Mouse (Mus musculus): ENCODE measurements around the gene Hacd2. TPM values are rescaled to one million over a fixed set of nuclear protein-coding genes. Genes with fewer than 3 reads are reported as not detected.

The Hacd2 gene
- polyA plus RNA-seq, 1 experiment, result 10.6 TPM

DNA sequence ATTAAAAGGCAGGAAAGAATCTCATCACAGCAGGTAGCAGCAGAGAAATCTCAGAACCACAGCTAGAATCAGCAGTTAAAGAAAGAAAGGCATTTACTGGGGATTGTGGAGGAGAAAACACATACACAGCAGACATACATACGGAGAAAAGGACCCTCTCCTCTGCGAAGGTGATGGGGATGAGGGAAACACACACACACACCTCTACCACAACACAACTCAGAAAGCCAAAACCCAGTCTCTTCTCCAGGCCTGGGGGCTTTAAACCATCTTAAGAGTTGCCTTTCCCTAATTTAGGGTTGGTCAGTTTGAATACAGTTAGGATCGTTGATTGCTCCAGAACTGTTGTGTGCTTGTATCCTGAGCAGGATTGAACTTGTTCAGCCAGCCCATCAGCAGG is 45.4 kb downstream of the Hacd2 start:
- Histone ChIP-seq H3K4me1 (ENCODE audit: control insufficient read depth, insufficient read depth, low read length) (no peaks in the 10 kb centered on the region), H3K4me3 (replicated peaks; ENCODE audit: control insufficient read depth, low read depth, low read length) (no peak overlapping the region), H3K27ac (ENCODE audit: control insufficient read depth, insufficient read depth, low read depth, low read length, poor library complexity) (no peak overlapping the region)
- no peak for TF ChIP-seq POLR2A (IDR thresholded peaks at IDR 0.05; ENCODE audit: borderline replicate concordance, control insufficient read depth, low read depth, low read length)
- no peak for TF ChIP-seq CTCF (IDR thresholded peaks at IDR 0.05; ENCODE audit: control insufficient read depth, insufficient read depth, low read length)
- 84% methylated on average over 3 of the region's 3 CpGs for WGBS

GRCm38 (mm10) chr16:35068886-35069285 is 46.7 kb downstream of the Hacd2 start:
- Histone ChIP-seq H3K4me1 (ENCODE audit: control insufficient read depth, insufficient read depth, low read length) (no peaks in the 10 kb centered on the region), H3K4me3 (replicated peaks; ENCODE audit: control insufficient read depth, low read depth, low read length) (no peak overlapping the region), H3K27ac (ENCODE audit: control insufficient read depth, insufficient read depth, low read depth, low read length, poor library complexity) (no peak overlapping the region)
- no peak for TF ChIP-seq CTCF (IDR thresholded peaks at IDR 0.05; ENCODE audit: control insufficient read depth, insufficient read depth, low read length)
- no peak for TF ChIP-seq POLR2A (IDR thresholded peaks at IDR 0.05; ENCODE audit: borderline replicate concordance, control insufficient read depth, low read depth, low read length)
- 72% methylated on average over 4 of the region's 4 CpGs for WGBS

DNA sequence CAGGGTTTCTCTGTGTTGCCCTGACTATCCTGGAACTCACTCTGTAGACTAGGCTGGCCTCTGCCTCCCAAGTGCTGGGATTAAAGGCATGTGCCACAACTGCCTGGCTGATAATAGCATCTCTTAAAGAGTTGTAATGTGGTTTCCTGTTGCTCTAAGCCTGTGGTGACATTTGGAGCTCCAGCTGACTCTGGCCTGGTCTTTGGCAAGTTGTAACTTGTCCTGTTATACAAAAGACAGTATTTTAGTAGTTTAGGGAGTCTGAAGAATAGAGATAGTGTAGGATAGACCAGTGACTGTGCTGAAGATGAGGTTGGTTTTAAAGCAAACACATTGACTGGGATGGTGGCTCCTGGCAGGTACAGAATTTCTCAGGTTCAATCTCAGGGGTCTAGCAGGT is 52.2 kb downstream of the Hacd2 start:
- Histone ChIP-seq H3K27ac (ENCODE audit: control insufficient read depth, insufficient read depth, low read depth, low read length, poor library complexity) (no peak overlapping the region), H3K4me1 (ENCODE audit: control insufficient read depth, insufficient read depth, low read length) (no peaks in the 10 kb centered on the region), H3K4me3 (replicated peaks; ENCODE audit: control insufficient read depth, low read depth, low read length) (no peak overlapping the region)
- TF ChIP-seq CTCF (IDR thresholded peaks at IDR 0.05; ENCODE audit: control insufficient read depth, insufficient read depth, low read length) (no peak), POLR2A (IDR thresholded peaks at IDR 0.05; ENCODE audit: borderline replicate concordance, control insufficient read depth, low read depth, low read length) (no peak)

- H3K4me3 ChIP-seq (replicated peaks; ENCODE audit: control insufficient read depth, low read depth, low read length), result no peak overlapping the region
- 82% methylated on average over 3 of the region's 3 CpGs for WGBS
- no peaks in the 10 kb centered on the region for H3K4me1 ChIP-seq (ENCODE audit: control insufficient read depth, insufficient read depth, low read length)
- H3K27ac ChIP-seq (ENCODE audit: control insufficient read depth, insufficient read depth, low read depth, low read length, poor library complexity), result no peak overlapping the region
- TF ChIP-seq CTCF (IDR thresholded peaks at IDR 0.05; ENCODE audit: control insufficient read depth, insufficient read depth, low read length), result no peak
- no peak for TF ChIP-seq POLR2A (IDR thresholded peaks at IDR 0.05; ENCODE audit: borderline replicate concordance, control insufficient read depth, low read depth, low read length)
Observed at GRCm38 (mm10) chr16:35075643-35076042, 53.4 kb downstream of the Hacd2 start.

GRCm38 (mm10) chr16:35093500-35093899 is 71.3 kb downstream of the Hacd2 start:
- TF ChIP-seq CTCF (IDR thresholded peaks at IDR 0.05; ENCODE audit: control insufficient read depth, insufficient read depth, low read length), result no peak
- no peak for TF ChIP-seq POLR2A (IDR thresholded peaks at IDR 0.05; ENCODE audit: borderline replicate concordance, control insufficient read depth, low read depth, low read length)
- Histone ChIP-seq H3K27ac (ENCODE audit: control insufficient read depth, insufficient read depth, low read depth, low read length, poor library complexity) (no peak overlapping the region), H3K4me3 (replicated peaks; ENCODE audit: control insufficient read depth, low read depth, low read length) (no peak overlapping the region), H3K4me1 (ENCODE audit: control insufficient read depth, insufficient read depth, low read length) (no peaks in the 10 kb centered on the region)

GRCm38 (mm10) chr16:35097870-35098530 is 75.8 kb downstream of the Hacd2 start:
- Histone ChIP-seq H3K4me3 (replicated peaks; ENCODE audit: control insufficient read depth, low read depth, low read length) (no peak overlapping the region), H3K4me1 (ENCODE audit: control insufficient read depth, insufficient read depth, low read length) (no peaks in the 10 kb centered on the region), H3K27ac (ENCODE audit: control insufficient read depth, insufficient read depth, low read depth, low read length, poor library complexity) (no peak overlapping the region)
- TF ChIP-seq CTCF (IDR thresholded peaks at IDR 0.05; ENCODE audit: control insufficient read depth, insufficient read depth, low read length) (no peak), POLR2A (IDR thresholded peaks at IDR 0.05; ENCODE audit: borderline replicate concordance, control insufficient read depth, low read depth, low read length) (no peak)
- 90% methylated on average over 3 of the region's 3 CpGs for WGBS

- Histone ChIP-seq H3K4me3 (replicated peaks; ENCODE audit: control insufficient read depth, low read depth, low read length) (no peak overlapping the region), H3K4me1 (ENCODE audit: control insufficient read depth, insufficient read depth, low read length) (no peaks in the 10 kb centered on the region), H3K27ac (ENCODE audit: control insufficient read depth, insufficient read depth, low read depth, low read length, poor library complexity) (no peak overlapping the region)
- TF ChIP-seq POLR2A (IDR thresholded peaks at IDR 0.05; ENCODE audit: borderline replicate concordance, control insufficient read depth, low read depth, low read length), result no peak
- no peak for TF ChIP-seq CTCF (IDR thresholded peaks at IDR 0.05; ENCODE audit: control insufficient read depth, insufficient read depth, low read length)
- 92% methylated on average over 12 of the region's 12 CpGs for WGBS
Observed at GRCm38 (mm10) chr16:35101751-35102420, 79.7 kb downstream of the Hacd2 start.

- 79% methylated on average over 7 of the region's 7 CpGs for WGBS
- no peak for TF ChIP-seq CTCF (IDR thresholded peaks at IDR 0.05; ENCODE audit: control insufficient read depth, insufficient read depth, low read length)
- TF ChIP-seq POLR2A (IDR thresholded peaks at IDR 0.05; ENCODE audit: borderline replicate concordance, control insufficient read depth, low read depth, low read length), result no peak
- no peaks in the 10 kb centered on the region for H3K4me1 ChIP-seq (ENCODE audit: control insufficient read depth, insufficient read depth, low read length)
- H3K27ac ChIP-seq (ENCODE audit: control insufficient read depth, insufficient read depth, low read depth, low read length, poor library complexity), result no peak overlapping the region
- no peak overlapping the region for H3K4me3 ChIP-seq (replicated peaks; ENCODE audit: control insufficient read depth, low read depth, low read length)
Observed at GRCm38 (mm10) chr16:35102866-35103620, 80.8 kb downstream of the Hacd2 start.
